Mouse (Mus musculus): ENCODE measurements around the gene Pbp2. TPM values are rescaled to one million over a fixed set of nuclear protein-coding genes. Genes with fewer than 3 reads are reported as not detected.

The Pbp2 gene
- total and polyA plus RNA-seq, 2 experiments from 2014 or later: not detected

DNA sequence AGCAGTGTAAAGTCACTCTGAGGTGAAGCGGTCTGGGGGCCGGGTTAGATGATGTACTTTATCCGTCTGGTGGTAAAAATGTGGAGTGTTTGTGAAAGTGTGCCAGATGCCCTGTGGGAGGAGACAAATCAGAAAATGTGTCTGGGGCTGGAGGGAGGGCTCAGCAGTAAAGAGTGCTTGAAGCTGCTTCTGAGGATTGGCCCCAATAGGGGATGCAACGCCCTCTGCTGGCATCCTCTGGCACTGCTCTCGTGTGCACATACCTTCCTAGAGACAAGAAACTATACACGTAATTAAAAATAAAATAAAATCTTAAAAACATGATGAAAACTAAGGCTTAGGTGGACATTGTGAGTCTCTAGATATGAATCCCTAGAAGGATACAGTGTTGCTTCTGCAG is 49.8 kb downstream of the Pbp2 start:
- DNase-seq: no peak
- WGBS: 87% methylated on average over 6 of the region's 6 CpGs
- Histone ChIP-seq H3K4me1 (ENCODE audit: insufficient read depth) (no peaks in the 10 kb centered on the region), H3K9me3 (ENCODE audit: low read length) (no peaks in the 10 kb centered on the region), H3K36me3 (ENCODE audit: insufficient read depth) (no peaks in the 10 kb centered on the region), H3K27me3 (ENCODE audit: insufficient read depth, low read length) (no peaks in the 10 kb centered on the region), H3K9ac (no peak overlapping the region), H3K4me2 (ENCODE audit: low read depth) (no peak overlapping the region), H3K27ac (ENCODE audit: low read depth, low read length) (no peak overlapping the region), H3K4me3 (ENCODE audit: low read depth, low read length) (no peak overlapping the region)
- no peak for ATAC-seq
- no peak for TF ChIP-seq CTCF (IDR thresholded peaks at IDR 0.05; ENCODE audit: low read depth)

Other genes with a start within 250 kb of the Pbp2 start
- 0.43 and 0.62 TPM in 2 replicates for gene Gprc5a, start 244.8 kb downstream of the Pbp2 start, total RNA-seq (2014; rRNA removed)
- 0.47 and 0.60 TPM in 2 replicates for gene Gprc5a, start 244.8 kb downstream of the Pbp2 start, polyA plus RNA-seq (2015; fragmentation: Nextera tagmentation; extraction: Ambion mirVana)
- gene Gprc5d, start 192.1 kb downstream of the Pbp2 start, total RNA-seq (2014; rRNA removed): not detected in 2 replicates
- gene Gprc5d, start 192.1 kb downstream of the Pbp2 start, polyA plus RNA-seq (2015; fragmentation: Nextera tagmentation; extraction: Ambion mirVana): 0.19 TPM in 1 of 2 replicates, not detected in the other
- gene Fam234b, start 112.4 kb downstream of the Pbp2 start, total RNA-seq (2014; rRNA removed): 59.8 and 81.3 TPM in 2 replicates
- 88.3 and 118 TPM in 2 replicates for gene Fam234b, start 112.4 kb downstream of the Pbp2 start, polyA plus RNA-seq (2015; fragmentation: Nextera tagmentation; extraction: Ambion mirVana)
- gene Hebp1, start 112.4 kb downstream of the Pbp2 start, total RNA-seq (2014; rRNA removed): 10.2 and 11.1 TPM in 2 replicates
- gene Hebp1, start 112.4 kb downstream of the Pbp2 start, polyA plus RNA-seq (2015; fragmentation: Nextera tagmentation; extraction: Ambion mirVana): 6.7 and 8.5 TPM in 2 replicates
- gene Gsg1, start 56.1 kb downstream of the Pbp2 start, total RNA-seq (2014; rRNA removed): 0.19 and 0.31 TPM in 2 replicates
- gene Gsg1, start 56.1 kb downstream of the Pbp2 start, polyA plus RNA-seq (2015; fragmentation: Nextera tagmentation; extraction: Ambion mirVana): 0.34 and 0.46 TPM in 2 replicates
- gene Emp1, start 52.1 kb upstream of the Pbp2 start, total RNA-seq (2014; rRNA removed): 11.4 and 37.0 TPM in 2 replicates
- gene Emp1, start 52.1 kb upstream of the Pbp2 start, polyA plus RNA-seq (2015; fragmentation: Nextera tagmentation; extraction: Ambion mirVana): 3.8 and 4.3 TPM in 2 replicates